Mouse (Mus musculus): ENCODE measurements at regions not wholly inside any gene's neighbourhood (a gene's known extent, or its start where the extent isn't known, plus 50 kb on each side); places are given as distances from the start of the nearest gene placed in this dataset.
A peak's percentile ranks its signal among the peaks of the same experiment; 100 is the strongest.

- DNase-seq (ENCODE audit: low read depth, low spot score): no peak
These were observed 227.8 kb upstream of the Meis1 start for GRCm38 (mm10) chr11:19246390-19247114.

- no peak for DNase-seq (ENCODE audit: low read depth, low spot score)
These were observed 234.8 kb upstream of the Meis1 start for GRCm38 (mm10) chr11:19253605-19254004.

- DNase-seq (ENCODE audit: low read depth, low spot score): no peak
These were observed 235.4 kb upstream of the Meis1 start for GRCm38 (mm10) chr11:19254183-19254582.

GRCm38 (mm10) chr11:19257549-19257948 lies 238.8 kb upstream of the Meis1 start:
- DNase-seq (ENCODE audit: low read depth, low spot score): no peak

- peak; percentile 31 for DNase-seq (ENCODE audit: low read depth, low spot score)
These were observed 244.0 kb upstream of the Meis1 start for GRCm38 (mm10) chr11:19262832-19263231.

- DNase-seq (ENCODE audit: low read depth, low spot score): no peak
These were observed 246.2 kb upstream of the Meis1 start for GRCm38 (mm10) chr11:19264798-19265671.

- no peak for DNase-seq (ENCODE audit: low read depth, low spot score)
These were observed 246.8 kb upstream of the Meis1 start for GRCm38 (mm10) chr11:19265672-19265972.

GRCm38 (mm10) chr11:19290971-19291370 lies 272.2 kb upstream of the Meis1 start:
- no peak for DNase-seq (ENCODE audit: low read depth, low spot score)

GRCm38 (mm10) chr11:19299411-19299810 lies 280.6 kb upstream of the Meis1 start:
- DNase-seq (ENCODE audit: low read depth, low spot score): no peak

- no peak for DNase-seq (ENCODE audit: low read depth, low spot score)
These were observed 287.9 kb upstream of the Meis1 start for GRCm38 (mm10) chr11:19306687-19307086.

- no peak for DNase-seq (ENCODE audit: low read depth, low spot score)
These were observed 312.0 kb upstream of the Meis1 start for GRCm38 (mm10) chr11:19330685-19331239.

- DNase-seq (ENCODE audit: low read depth, low spot score): no peak
These were observed 313.5 kb upstream of the Meis1 start for GRCm38 (mm10) chr11:19332274-19332673.

GRCm38 (mm10) chr11:19332727-19333126 lies 313.9 kb upstream of the Meis1 start:
- DNase-seq (ENCODE audit: low read depth, low spot score): no peak

GRCm38 (mm10) chr11:19333908-19334487 lies 315.2 kb upstream of the Meis1 start:
- DNase-seq (ENCODE audit: low read depth, low spot score): no peak

- no peak for DNase-seq (ENCODE audit: low read depth, low spot score)
These were observed 316.6 kb upstream of the Meis1 start for GRCm38 (mm10) chr11:19335384-19335783.

GRCm38 (mm10) chr11:19339721-19340317 lies 321.0 kb upstream of the Meis1 start:
- DNase-seq (ENCODE audit: low read depth, low spot score): no peak

GRCm38 (mm10) chr11:19340889-19341288 lies 322.1 kb upstream of the Meis1 start:
- DNase-seq (ENCODE audit: low read depth, low spot score): no peak

GRCm38 (mm10) chr11:19341379-19341778 lies 322.6 kb upstream of the Meis1 start:
- DNase-seq (ENCODE audit: low read depth, low spot score): no peak

GRCm38 (mm10) chr11:19342803-19343202 lies 324.0 kb upstream of the Meis1 start:
- DNase-seq (ENCODE audit: low read depth, low spot score): no peak

GRCm38 (mm10) chr11:19346276-19346826 lies 327.6 kb upstream of the Meis1 start:
- DNase-seq (ENCODE audit: low read depth, low spot score): no peak
